Mouse (Mus musculus) heart, embryonic 14.5 days (tissue): ENCODE measurements around the gene Rftn1. TPM values are rescaled to one million over a fixed set of nuclear protein-coding genes. Genes with fewer than 3 reads are reported as not detected.

ENCODE experiments used
- ATAC-seq: fragments of 200-750 bp; cut with Nextera tagmentation; 2 replicates; pipeline ENCODE4 v1.8.0; 2017; ENCODE audit warnings: low read depth, moderate TSS enrichment; ENCODE audit not compliant: insufficient number of reproducible peaks, insufficient read depth, low FRiP score
- H3K27ac ChIP-seq, 2 experiments: fragments of 200-500 bp in 1 of 2; fragments of 300-500 bp in 1 of 2; sonication (generic) in 1 of 2; replicated peaks in 1 of 2; 2 replicates each; pipeline ENCODE4 v1.5.1; 2012 to 2014; ENCODE audit warnings: low read depth in 2 of 2, low read length in 2 of 2, control low read depth in 1 of 2, mild to moderate bottlenecking in 1 of 2, mixed read lengths in 1 of 2; ENCODE audit not compliant: control insufficient read depth in 1 of 2, insufficient read depth in 1 of 2
- H3K27me3 ChIP-seq: fragments of 300-500 bp; sonication (generic); 2 replicates; pipeline ENCODE4 v1.6.1; 2014; ENCODE audit warnings: mild to moderate bottlenecking, low read length, control low read depth; ENCODE audit not compliant: control insufficient read depth, insufficient read depth
- H3K36me3 ChIP-seq: fragments of 300-500 bp; sonication (generic); 2 replicates; pipeline ENCODE4 v1.6.1; 2014; ENCODE audit warnings: mild to moderate bottlenecking, control low read depth, low read length, mixed read lengths; ENCODE audit not compliant: control insufficient read depth, insufficient read depth
- H3K4me1 ChIP-seq, 2 experiments: fragments of 200-500 bp in 1 of 2; fragments of 300-500 bp in 1 of 2; sonication (generic) in 1 of 2; 2 replicates each; pipeline ENCODE4 v1.6.1; 2012 to 2014; ENCODE audit warnings: low read length in 2 of 2, control low read depth in 1 of 2, mixed read lengths in 1 of 2; ENCODE audit not compliant: control insufficient read depth in 2 of 2, insufficient read depth in 2 of 2
- H3K4me2 ChIP-seq: fragments of 300-500 bp; sonication (generic); 2 replicates; pipeline ENCODE4 v1.6.1; 2014; ENCODE audit warnings: mild to moderate bottlenecking, low read length
- H3K4me3 ChIP-seq, 2 experiments: fragments of 200-500 bp in 1 of 2; fragments of 300-500 bp in 1 of 2; sonication (generic) in 1 of 2; 2 replicates each; pipeline ENCODE4 v1.5.1; 2012 to 2014; ENCODE audit warnings: low read length in 2 of 2, mild to moderate bottlenecking in 2 of 2, control low read depth in 1 of 2, low read depth in 1 of 2, moderate library complexity in 1 of 2; ENCODE audit not compliant: control insufficient read depth in 1 of 2, insufficient read depth in 1 of 2
- H3K9ac ChIP-seq: fragments of 300-500 bp; sonication (generic); 2 replicates; pipeline ENCODE4 v1.6.1; 2014; ENCODE audit warnings: mild to moderate bottlenecking, low read length
- H3K9me3 ChIP-seq: fragments of 300-500 bp; sonication (generic); 2 replicates; pipeline ENCODE4 v1.6.1; 2016; ENCODE audit warnings: low read length, control low read depth; ENCODE audit not compliant: control insufficient read depth
- whole genome bisulfite sequencing: fragments of 180-500 bp; shearing (Covaris S2); extraction: QIAGEN DNeasy Blood & Tissue Kit; methylation state at CpG from one replicate; pipeline ENCODE4 v1.1.7; 2014; 5-methylcytosine and 5-hydroxymethylcytosine counted together
- polyA plus RNA-seq: library from polyadenylated mRNA; unstranded; fragments of >200 nt; fragmentation: Nextera tagmentation; extraction: Ambion mirVana; gene quantifications from 2 replicates; pipeline ENCODE4 v1.2.1, GENCODE M21; 2014

Rftn1 gene
- polyA plus RNA-seq, 1 experiment from 2014 or later: 26.2 TPM

DNA sequence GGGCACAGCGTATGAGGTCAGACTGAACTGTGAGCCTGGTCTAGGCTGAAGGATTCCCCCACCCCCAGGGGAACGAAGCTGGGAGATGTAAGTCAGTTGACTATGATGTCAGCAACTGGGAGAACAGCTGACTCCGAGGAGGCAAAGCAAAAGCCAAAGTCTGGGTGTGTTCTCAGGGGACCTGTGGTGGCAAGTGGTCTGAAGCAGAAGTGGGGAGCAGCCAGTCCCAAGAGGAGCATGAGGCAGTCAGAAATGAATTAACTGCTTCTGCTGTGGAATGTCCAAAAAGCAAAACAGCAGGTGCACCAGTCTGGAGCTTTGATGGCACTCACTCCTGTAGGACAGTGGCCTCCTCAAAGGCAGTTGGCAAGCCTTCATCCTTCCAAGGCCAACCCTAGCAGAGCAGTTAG is 7.9 kb downstream of the Rftn1 start:
- H3K27ac ChIP-seq: no peak overlapping the region
- H3K4me2 ChIP-seq: no peak overlapping the region
- 43% methylated on average over 3 of the region's 3 CpGs for WGBS
- H3K4me3 ChIP-seq: no peak overlapping the region
- ATAC-seq: no peak
- peaks cover 4% of the 10 kb centered on the region; the same call in 1 of the 2 replicates for H3K9me3 ChIP-seq
- peaks cover 3 to 5% of the 10 kb centered on the region in 2 experiments; a peak in 3 of 4 replicates for H3K4me1 ChIP-seq
- peaks cover 5% of the 10 kb centered on the region for H3K36me3 ChIP-seq
- no peak overlapping the region for H3K9ac ChIP-seq
- no peaks in the 10 kb centered on the region for H3K27me3 ChIP-seq

DNA sequence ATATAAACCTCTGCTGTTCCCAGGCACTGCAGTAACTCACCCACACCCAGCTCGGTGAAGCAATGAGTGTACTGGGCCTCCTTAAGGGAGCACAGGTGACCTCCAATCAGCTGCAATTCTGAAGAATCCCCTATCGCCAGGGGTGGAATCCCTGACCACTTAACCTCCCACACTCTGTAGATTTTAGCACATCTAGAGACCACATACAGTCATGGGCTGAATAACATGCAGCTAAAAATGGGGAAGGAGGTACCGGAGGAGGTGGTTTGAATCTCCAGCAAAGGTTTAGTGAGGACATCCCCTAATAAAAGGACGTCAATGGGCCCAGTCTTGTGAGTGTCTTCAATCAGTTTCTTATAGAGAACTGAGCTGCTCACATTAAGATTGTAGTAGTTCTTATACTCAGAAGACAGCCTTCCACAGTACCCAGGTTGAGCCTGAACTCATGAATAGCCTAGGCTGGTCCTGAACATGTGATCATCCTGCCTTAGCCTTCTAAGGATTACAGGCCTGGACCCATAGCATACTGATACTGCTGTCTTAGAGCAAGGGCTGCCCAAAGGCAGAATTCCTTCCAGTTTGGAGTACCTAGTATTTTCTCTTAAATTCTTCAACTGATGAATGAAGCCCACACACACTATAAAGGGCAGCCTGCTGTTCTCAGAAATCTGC is 9.4 kb downstream of the Rftn1 start:
- H3K27ac ChIP-seq: no peak overlapping the region
- H3K36me3 ChIP-seq: peaks cover 9% of the 10 kb centered on the region
- H3K27me3 ChIP-seq: no peaks in the 10 kb centered on the region
- no peak overlapping the region for H3K4me2 ChIP-seq
- ATAC-seq: no peak
- peaks cover 6% of the 10 kb centered on the region; the same call in 1 of the 2 replicates for H3K9me3 ChIP-seq
- no peak overlapping the region for H3K9ac ChIP-seq
- peaks cover 3 to 5% of the 10 kb centered on the region in 2 experiments; a peak in 3 of 4 replicates for H3K4me1 ChIP-seq
- 78% methylated on average over 4 of the region's 4 CpGs for WGBS
- H3K4me3 ChIP-seq: no peak overlapping the region

DNA sequence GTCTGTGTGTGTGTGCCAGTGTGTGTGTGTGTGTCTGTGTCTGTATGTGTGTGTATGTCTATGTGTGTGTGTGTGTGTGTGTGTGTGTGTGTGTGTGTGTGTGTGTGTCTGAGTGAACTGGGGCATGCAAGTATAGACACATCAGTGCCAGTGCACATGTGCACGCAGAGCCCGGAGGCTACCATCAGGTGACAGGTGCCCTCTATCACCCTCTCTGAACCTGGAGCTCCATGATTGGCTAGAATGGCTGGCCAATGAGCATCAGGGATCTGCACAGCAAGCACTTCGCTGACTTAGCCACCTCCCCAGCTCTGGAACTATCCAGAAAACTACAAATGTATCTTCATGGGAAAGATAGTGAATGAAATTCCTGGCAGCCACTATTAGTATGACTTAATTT is 16.7 kb downstream of the Rftn1 start:
- ATAC-seq: no peak
- Histone ChIP-seq H3K27ac (no peak overlapping the region), H3K4me3 (no peak overlapping the region), H3K4me2 (no peak overlapping the region), H3K36me3 (peaks cover 11% of the 10 kb centered on the region), H3K9ac (no peak overlapping the region), H3K4me1 (peaks cover 14 to 28% of the 10 kb centered on the region in 2 experiments), H3K9me3 (peaks cover 10% of the 10 kb centered on the region; the same call in 1 of the 2 replicates), H3K27me3 (no peaks in the 10 kb centered on the region)
- WGBS: 93% methylated on average over 3 of the region's 3 CpGs

DNA sequence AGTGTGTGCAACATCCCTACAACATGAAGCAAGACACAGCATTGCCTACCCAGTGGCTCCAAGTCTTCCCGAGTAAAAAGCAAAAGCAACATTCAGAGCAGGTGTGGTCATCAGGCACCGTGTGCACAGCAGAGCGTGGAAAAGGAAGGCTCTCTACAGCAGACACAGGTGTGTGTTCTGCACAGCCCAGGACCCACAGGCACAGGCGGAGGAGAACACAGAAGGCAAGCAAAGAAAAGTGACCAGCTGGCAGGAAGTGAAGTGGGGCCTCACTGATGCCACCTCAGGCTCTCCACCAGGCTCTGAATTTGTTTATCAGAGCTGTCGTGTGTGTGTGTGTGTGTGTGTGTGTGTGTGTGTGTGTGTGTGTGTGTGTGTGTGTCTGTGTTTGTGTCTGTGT is 17.1 kb downstream of the Rftn1 start:
- H3K4me2 ChIP-seq: no peak overlapping the region
- peaks cover 15% of the 10 kb centered on the region for H3K36me3 ChIP-seq
- peaks cover 14 to 28% of the 10 kb centered on the region in 2 experiments for H3K4me1 ChIP-seq
- no peak overlapping the region for H3K4me3 ChIP-seq
- WGBS: 89% methylated on average over 5 of the region's 5 CpGs
- no peak overlapping the region for H3K27ac ChIP-seq
- H3K9ac ChIP-seq: no peak overlapping the region
- peaks cover 10% of the 10 kb centered on the region; the same call in 1 of the 2 replicates for H3K9me3 ChIP-seq
- no peak for ATAC-seq
- H3K27me3 ChIP-seq: no peaks in the 10 kb centered on the region

DNA sequence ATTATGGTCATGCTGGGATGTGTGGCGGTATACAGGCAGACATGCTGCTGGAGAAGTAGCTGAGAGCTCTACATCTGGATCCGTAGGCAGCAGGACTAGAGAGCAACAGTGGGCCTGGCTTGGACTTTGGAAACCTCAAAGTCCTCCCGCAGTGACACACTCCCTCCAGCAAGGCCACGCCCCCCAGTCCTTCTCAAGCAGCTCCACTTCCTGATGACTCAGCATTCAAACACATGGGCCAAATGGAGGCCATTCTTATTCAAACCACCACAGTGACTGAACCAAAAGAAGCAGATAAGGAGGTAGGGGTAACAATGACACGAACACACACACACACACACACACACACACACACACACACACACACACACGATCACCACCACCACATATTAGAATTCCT is 17.7 kb downstream of the Rftn1 start:
- no peaks in the 10 kb centered on the region for H3K27me3 ChIP-seq
- peaks cover 8% of the 10 kb centered on the region; the same call in 1 of the 2 replicates for H3K9me3 ChIP-seq
- H3K27ac ChIP-seq: no peak overlapping the region
- H3K4me1 ChIP-seq: peaks cover 14 to 28% of the 10 kb centered on the region in 2 experiments
- no peak overlapping the region for H3K4me3 ChIP-seq
- H3K9ac ChIP-seq: no peak overlapping the region
- peaks cover 18% of the 10 kb centered on the region for H3K36me3 ChIP-seq
- no peak for ATAC-seq
- H3K4me2 ChIP-seq: no peak overlapping the region
- 95% methylated on average over 5 of the region's 6 CpGs for WGBS

DNA sequence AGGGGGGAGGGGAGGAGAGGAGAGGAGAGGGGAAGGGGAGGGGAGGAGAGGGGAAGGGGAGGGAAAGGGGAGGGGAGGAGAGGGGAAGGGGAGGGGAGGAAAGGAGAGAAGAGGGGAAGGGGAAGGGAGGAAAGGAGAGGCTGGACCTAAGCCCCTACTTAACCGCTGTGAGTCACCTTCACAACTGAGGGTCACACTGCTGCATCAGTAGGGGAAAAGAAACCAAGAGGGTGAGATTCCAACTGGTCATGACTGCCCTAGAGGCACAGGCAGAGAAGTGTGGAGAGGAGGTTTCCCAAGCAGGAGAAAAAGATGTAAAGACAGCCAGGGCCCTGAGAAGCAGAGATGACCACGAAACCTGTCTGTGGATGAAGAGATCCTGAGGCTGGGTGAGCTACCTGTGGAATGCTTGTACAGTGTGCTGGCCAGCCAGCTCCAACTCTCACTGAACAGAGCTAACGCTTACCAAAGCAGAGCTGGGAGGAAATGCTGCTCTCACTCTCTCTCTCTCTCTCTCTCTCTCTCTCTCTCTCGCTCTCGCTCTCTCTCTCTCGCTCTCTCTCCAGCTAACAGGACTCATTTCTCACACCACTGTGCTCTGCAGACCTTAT is 19.4 kb downstream of the Rftn1 start:
- no peaks in the 10 kb centered on the region for H3K27me3 ChIP-seq
- peak overlapping the region; percentile 44; the same call in 1 of the 2 replicates for H3K9ac ChIP-seq
- H3K9me3 ChIP-seq: 0 out of 2 replicates have a peak, but pooled peaks cover 4% of the 10 kb centered on the region
- H3K4me1 ChIP-seq: peaks cover 14 to 28% of the 10 kb centered on the region in 2 experiments
- peak; percentile 44; the same call in 1 of the 2 replicates for ATAC-seq
- 34% methylated on average over 6 of the region's 6 CpGs for WGBS
- H3K27ac ChIP-seq: peak overlapping the region; percentile 64 to 73
- peaks cover 28% of the 10 kb centered on the region for H3K36me3 ChIP-seq
- peak overlapping the region; percentile 48 for H3K4me2 ChIP-seq
- peak overlapping the region in 1 of 2 experiments; percentile 3; a peak in 1 of 4 replicates for H3K4me3 ChIP-seq

DNA sequence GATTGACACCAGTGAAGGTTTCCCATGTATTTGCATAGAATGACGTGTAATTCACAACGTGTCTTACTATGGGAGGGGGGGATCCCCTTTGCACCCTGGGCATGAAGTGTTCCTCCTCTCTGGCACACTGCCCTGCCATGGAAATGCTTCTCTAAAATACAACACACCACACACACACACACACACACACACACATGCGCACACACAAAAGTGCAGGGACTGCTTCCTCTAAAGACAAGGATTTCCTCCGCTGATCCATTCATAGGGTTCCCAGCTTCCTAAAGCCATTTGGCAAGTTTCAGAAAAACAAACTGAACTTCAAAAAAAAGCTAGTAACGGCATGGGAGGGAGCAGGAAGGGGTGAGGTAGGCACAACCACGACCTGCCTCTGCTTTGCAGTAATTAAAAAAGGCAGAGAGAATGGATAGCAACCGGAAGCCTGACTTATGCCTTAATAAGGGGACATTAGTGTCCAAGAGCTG is 20.5 kb downstream of the Rftn1 start:
- Histone ChIP-seq H3K27me3 (no peaks in the 10 kb centered on the region), H3K4me3 (no peak overlapping the region), H3K9ac (no peak overlapping the region), H3K4me1 (peaks cover 14 to 25% of the 10 kb centered on the region in 2 experiments), H3K36me3 (peaks cover 38% of the 10 kb centered on the region), H3K27ac (0 out of 4 replicates have a peak overlapping the region, but pooled peaks of 1 of the 2 experiments have one; percentile 60), H3K9me3 (peaks cover 7% of the 10 kb centered on the region; the same call in 1 of the 2 replicates), H3K4me2 (no peak overlapping the region)
- ATAC-seq: no peak
- WGBS: 59% methylated on average over 7 of the region's 7 CpGs
